In genomic region chr12:15707570-15708095, GRCm38 (mm10) we compare ENCODE assay signal across 16 mouse cellular contexts.
"Had no signal": no experiment of that assay in that cellular context is flagged by ENCODE, and none has a peak within 500 bp of the region (broad histone marks: within the 10 kb centered on the region; RNA-seq: fewer than 3 reads in every experiment).

No protein-coding gene starts in this region.

- DNase-seq: kidney, postnatal 36 days; liver; liver, embryonic 13.5 days; liver, postnatal 0 days; lung, postnatal 14 days; right cerebral cortex, postnatal 14 days; thymus, postnatal 36 days had no signal

- H3K4me3 ChIP-seq: layer of hippocampus, adult 2 months; limb, embryonic 12.5 days; liver, embryonic 13.5 days; lung, embryonic 15.5 days; megakaryocyte, embryonic 14.5 days; midbrain, embryonic 15.5 days; neural tube, embryonic 12.5 days; stomach, embryonic 15.5 days had no signal

- H3K4me1 ChIP-seq: limb, embryonic 12.5 days; liver, embryonic 13.5 days; midbrain, embryonic 15.5 days; neural tube, embryonic 12.5 days had no signal

- H3K27ac ChIP-seq: kidney, postnatal 0 days; layer of hippocampus, adult 2 months; limb, embryonic 12.5 days; liver, embryonic 13.5 days; lung, embryonic 15.5 days; macrophage; midbrain, embryonic 15.5 days; neural tube, embryonic 12.5 days; stomach, embryonic 15.5 days had no signal

- H3K36me3 ChIP-seq: limb, embryonic 12.5 days; liver, embryonic 13.5 days; lung, embryonic 15.5 days; midbrain, embryonic 15.5 days; neural tube, embryonic 12.5 days; stomach, embryonic 15.5 days had no signal

- H3K27me3 ChIP-seq: limb, embryonic 12.5 days; liver, embryonic 13.5 days; lung, embryonic 15.5 days; megakaryocyte, embryonic 14.5 days; midbrain, embryonic 15.5 days; neural tube, embryonic 12.5 days; stomach, embryonic 15.5 days had no signal
